Mouse (Mus musculus) kidney, adult 2 months (tissue): ENCODE data around the gene Rnf144a. TPM values are rescaled to one million over a fixed set of nuclear protein-coding genes. Genes with fewer than 3 reads are reported as not detected.
"Not testable (repeated sequence)": the region's sequence is repeated elsewhere in the genome, so short reads cannot be mapped to it uniquely, and the experiment has no call there.

Experiments
- DNase-seq: peaks from one replicate; pipeline ENCODE4 v3.0.0; 2021
- H3K27ac ChIP-seq: fragments of 200-500 bp; 2 replicates; pipeline ENCODE4 v1.5.1; 2012; ENCODE audit warnings: low read depth, low read length, control low read depth, inconsistent platforms; ENCODE audit not compliant: insufficient read depth
- H3K27me3 ChIP-seq: fragments of 200-500 bp; replicated peaks from 2 replicates; pipeline ENCODE4 v1.6.1; 2012; ENCODE audit warnings: mild to moderate bottlenecking, moderate library complexity, low read length, inconsistent platforms; ENCODE audit not compliant: control insufficient read depth, insufficient read depth
- H3K36me3 ChIP-seq: fragments of 200-500 bp; 2 replicates; pipeline ENCODE4 v1.6.1; 2012; ENCODE audit warnings: mild to moderate bottlenecking, moderate library complexity, low read length, inconsistent platforms; ENCODE audit not compliant: control insufficient read depth, insufficient read depth
- H3K4me1 ChIP-seq: fragments of 200-500 bp; 2 replicates; pipeline ENCODE4 v1.6.1; 2011; ENCODE audit warnings: low read length; ENCODE audit not compliant: control insufficient read depth, insufficient read depth
- H3K4me3 ChIP-seq: fragments of 200-500 bp; 2 replicates; pipeline ENCODE4 v1.5.1; 2011; ENCODE audit warnings: mild to moderate bottlenecking, low read depth, low read length, control low read depth; ENCODE audit not compliant: insufficient read depth
- CTCF ChIP-seq: fragments of 200-500 bp; conservative IDR thresholded peaks from 2 replicates; pipeline ENCODE4 v1.5.1; 2011; ENCODE audit warnings: low read depth, mild to moderate bottlenecking, control low read depth, low read length, moderate library complexity, mixed read lengths; ENCODE audit not compliant: insufficient read depth, insufficient read length
- POLR2A ChIP-seq: fragments of 200-500 bp; IDR thresholded peaks from one replicate; pipeline ENCODE4 v1.6.1; 2011; ENCODE audit warnings: low read depth, low read length, control low read depth
- WGBS: fragments of 180-500 bp; shearing (Covaris S2); methylation state at CpG from one replicate; pipeline ENCODE4 v1.1.7; 2018; 5-methylcytosine and 5-hydroxymethylcytosine counted together
- polyA plus RNA-seq: library from polyadenylated mRNA; depleted of rRNA; stranded (reverse); fragments of >200 nt; gene quantifications from 2 replicates; pipeline ENCODE4 v1.2.3, GENCODE M21; 2012

Rnf144a gene
- polyA plus RNA-seq, 1 experiment = 12.7 TPM

DNA sequence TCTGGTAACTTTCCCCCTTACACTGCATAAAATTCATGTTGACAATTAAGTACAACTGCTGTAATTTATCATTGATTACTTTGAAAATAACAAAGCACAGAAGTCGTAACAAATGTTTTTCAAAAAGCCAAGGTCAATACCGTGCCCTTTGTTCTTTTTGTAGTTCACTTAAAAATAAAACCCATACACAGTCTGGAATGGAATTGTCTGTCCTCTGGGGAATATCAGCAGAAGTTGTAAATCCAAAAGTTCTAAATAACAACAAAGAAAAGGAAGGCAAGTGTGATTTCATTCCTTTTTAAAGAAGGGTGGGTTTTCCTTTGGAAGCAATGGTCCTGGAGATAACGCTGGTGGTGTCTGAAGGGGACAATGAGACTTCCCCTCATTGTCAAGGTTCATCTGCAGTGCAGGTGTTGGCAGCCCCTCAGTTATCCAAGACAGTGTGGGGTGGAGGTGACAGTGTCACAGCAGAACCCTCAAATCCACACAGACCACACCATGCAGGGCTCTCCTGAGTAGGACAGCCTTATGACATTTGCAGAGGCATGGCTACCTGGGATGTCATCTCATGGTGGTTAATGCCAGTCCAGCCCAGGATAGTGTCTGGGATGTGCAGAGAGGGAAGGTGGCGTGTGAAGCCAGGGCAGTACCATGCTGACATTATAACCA is 31.5 kb upstream of the Rnf144a start:
- no peak overlapping the region for H3K4me3 ChIP-seq
- no peaks in the 10 kb centered on the region for H3K4me1 ChIP-seq
- no peaks in the 10 kb centered on the region; the same call in 1 of the 2 replicates for H3K36me3 ChIP-seq
- DNase-seq = peak; percentile 75
- WGBS = 74% methylated on average over 4 of the region's 4 CpGs
- TF ChIP-seq POLR2A (no peak), CTCF (no peak)
- H3K27me3 ChIP-seq = no peaks in the 10 kb centered on the region
- peak overlapping the region; percentile 47 for H3K27ac ChIP-seq

DNA sequence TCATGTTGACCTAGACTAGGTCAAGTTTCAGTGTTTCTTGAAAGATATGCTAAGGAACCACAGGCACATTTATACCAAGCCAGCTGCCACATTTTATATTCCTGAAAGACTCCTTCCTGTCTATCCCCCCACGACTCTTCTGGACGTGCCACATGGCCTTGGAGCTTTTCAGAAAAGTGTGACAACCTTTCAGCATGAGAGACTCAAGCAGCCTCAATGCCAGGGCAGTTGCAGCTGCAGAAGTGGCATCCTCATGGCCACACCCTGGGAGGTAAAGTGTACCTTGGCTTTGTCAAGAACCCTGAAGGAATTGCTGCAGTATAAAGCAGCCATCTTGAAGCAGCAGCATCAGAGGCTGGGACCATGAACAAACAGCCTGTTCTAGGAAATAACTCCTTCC is 29.5 kb upstream of the Rnf144a start:
- Histone ChIP-seq H3K27ac (peak overlapping the region; percentile 51), H3K4me3 (no peak overlapping the region)

DNA sequence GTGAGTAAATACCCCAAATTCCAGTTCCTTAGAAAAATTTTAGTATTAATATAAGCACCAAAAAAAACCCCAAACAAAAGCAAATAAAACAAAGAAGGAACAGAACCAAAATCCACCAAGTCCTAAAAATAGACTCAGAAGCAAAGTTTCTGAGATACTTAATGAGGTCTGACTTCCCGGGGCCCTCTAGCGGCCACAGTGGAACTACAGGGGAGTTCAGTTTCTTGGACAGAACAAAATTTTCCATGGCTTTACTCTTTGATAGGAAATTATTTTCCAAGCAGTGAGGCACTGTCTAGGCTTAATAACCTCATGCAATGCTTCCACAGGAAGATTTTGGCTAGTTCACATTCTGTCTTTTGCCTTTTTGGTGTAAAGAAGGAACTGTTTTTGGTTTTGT is 29.0 kb upstream of the Rnf144a start:
- Histone ChIP-seq H3K4me1 (no peaks in the 10 kb centered on the region), H3K27me3 (no peaks in the 10 kb centered on the region), H3K36me3 (no peaks in the 10 kb centered on the region), H3K27ac (no peak overlapping the region), H3K4me3 (no peak overlapping the region)
- peak; percentile 90 for DNase-seq
- 0% methylated on average over 2 of the region's 2 CpGs for WGBS
- TF ChIP-seq CTCF (peak; percentile 64), POLR2A (no peak)

More for the DNA sequence above, 29.5 kb upstream of the Rnf144a start:
- TF ChIP-seq POLR2A (no peak), CTCF (no peak)
- DNase-seq = no peak
- Histone ChIP-seq H3K27me3 (no peaks in the 10 kb centered on the region), H3K36me3 (no peaks in the 10 kb centered on the region), H3K4me1 (no peaks in the 10 kb centered on the region)
- WGBS = 58% methylated on average over 2 of the region's 2 CpGs

DNA sequence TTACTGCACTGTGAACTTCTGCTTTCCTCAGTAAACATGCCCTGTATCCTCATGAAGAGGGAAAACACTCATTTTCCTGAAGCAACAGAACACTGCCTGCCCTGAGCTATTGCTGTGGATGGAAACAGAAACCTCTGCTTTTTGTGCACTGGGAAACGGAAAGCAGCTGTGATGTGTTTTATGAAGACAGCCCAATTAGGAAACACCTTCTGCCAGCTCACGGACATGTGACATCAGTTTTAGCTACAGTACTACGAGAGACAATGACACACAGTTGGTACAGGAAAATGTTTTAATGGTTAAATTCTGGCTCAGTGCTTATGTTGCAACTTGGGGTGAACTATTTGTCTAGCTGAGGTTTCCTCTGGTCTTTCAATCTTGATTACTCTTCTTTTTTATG is 24.3 kb upstream of the Rnf144a start:
- Histone ChIP-seq H3K27ac (peak overlapping the region; percentile 93), H3K4me1 (no peaks in the 10 kb centered on the region), H3K4me3 (no peak overlapping the region), H3K36me3 (no peaks in the 10 kb centered on the region), H3K27me3 (no peaks in the 10 kb centered on the region)
- no peak for TF ChIP-seq POLR2A
- peak; percentile 66 for DNase-seq
- 38% methylated on average over 3 of the region's 3 CpGs for WGBS

DNA sequence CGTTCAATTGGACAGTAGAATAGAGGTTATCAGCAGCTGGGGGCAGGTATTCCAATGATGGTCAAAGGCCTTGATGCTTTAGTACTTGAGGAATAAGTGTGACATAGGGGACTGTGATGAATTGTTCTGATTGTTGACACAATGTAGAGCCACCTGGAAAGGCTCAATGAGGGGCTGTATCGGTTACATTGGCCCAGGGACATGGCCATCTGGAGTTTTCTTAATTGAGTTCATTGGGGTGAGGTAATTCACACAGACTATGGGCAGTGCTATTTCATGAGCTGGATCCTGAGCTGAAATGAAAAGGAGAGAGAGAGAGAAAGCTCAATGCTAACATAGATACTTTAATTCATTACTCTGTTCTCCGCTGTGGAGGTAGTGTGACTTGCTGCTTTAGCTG is 22.9 kb upstream of the Rnf144a start:
- Histone ChIP-seq H3K36me3 (no peaks in the 10 kb centered on the region), H3K4me1 (no peaks in the 10 kb centered on the region), H3K4me3 (no peak overlapping the region), H3K27ac (no peak overlapping the region), H3K27me3 (no peaks in the 10 kb centered on the region)
- DNase-seq = no peak
- TF ChIP-seq CTCF (no peak), POLR2A (no peak)
- WGBS = 70% methylated on average over 3 of the region's 3 CpGs

DNA sequence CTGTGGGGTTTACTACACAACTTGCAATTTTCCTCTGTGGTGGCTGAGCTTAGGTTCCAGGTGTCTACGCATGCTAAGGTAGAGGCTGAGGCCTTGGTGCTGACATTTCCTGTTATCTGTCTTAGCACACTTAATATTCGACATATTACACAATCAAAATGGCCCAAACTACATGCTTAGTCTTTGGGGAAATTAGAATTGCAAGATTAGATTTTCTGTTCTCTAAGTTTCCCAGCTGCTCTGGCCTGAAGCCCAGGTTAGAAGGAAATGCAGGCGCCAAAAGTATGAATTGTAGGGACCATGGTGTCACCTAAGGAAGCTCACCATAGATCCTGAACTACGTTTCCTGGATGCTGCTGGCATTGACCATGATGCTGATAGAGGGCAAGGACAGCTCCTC is 21.3 kb upstream of the Rnf144a start:
- Histone ChIP-seq H3K4me1 (no peaks in the 10 kb centered on the region), H3K27ac (0 out of 2 replicates have a peak overlapping the region, but pooled peaks have one; percentile 10), H3K4me3 (no peak overlapping the region), H3K36me3 (no peaks in the 10 kb centered on the region), H3K27me3 (no peaks in the 10 kb centered on the region)
- DNase-seq = peak; percentile 83
- WGBS = 65% methylated on average over 4 of the region's 4 CpGs
- no peak for TF ChIP-seq CTCF
- no peak for TF ChIP-seq POLR2A

DNA sequence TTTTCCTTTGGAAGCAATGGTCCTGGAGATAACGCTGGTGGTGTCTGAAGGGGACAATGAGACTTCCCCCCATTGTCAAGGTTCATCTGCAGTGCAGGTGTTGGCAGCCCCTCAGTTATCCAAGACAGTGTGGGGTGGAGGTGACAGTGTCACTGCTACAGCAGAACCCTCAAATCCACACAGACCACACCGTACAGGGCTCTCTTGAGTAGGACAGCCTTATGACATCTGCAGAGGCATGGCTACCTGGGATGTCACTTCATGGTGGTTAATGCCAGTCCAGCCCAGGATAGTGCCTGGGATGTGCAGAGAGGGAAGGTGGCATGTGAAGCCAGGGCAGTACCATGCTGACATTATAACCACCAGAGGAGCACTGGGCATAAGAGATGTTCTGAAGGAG is 13.7 kb upstream of the Rnf144a start:
- peak; percentile 48 for DNase-seq
- H3K27me3 ChIP-seq, H3K4me1 ChIP-seq, H3K36me3 ChIP-seq, H3K4me3 ChIP-seq: not testable (repeated sequence)
- 74% methylated on average over 2 of the region's 2 CpGs for WGBS
- H3K27ac ChIP-seq = 0 out of 2 replicates have a peak overlapping the region, but pooled peaks have one; percentile 8
